Mouse (Mus musculus) inflammation-experienced regulatory T-cells, adult 6 months (primary cell): ENCODE measurements at regions not wholly inside any gene's neighbourhood (a gene's known extent, or its start where the extent isn't known, plus 50 kb on each side); places are given as distances from the start of the nearest gene placed in this dataset.

ENCODE experiments used
- ATAC-seq: one replicate; pipeline ENCODE4 v1.8.0; 2017

- no peak for ATAC-seq
Measured at GRCm38 (mm10) chrX:11724718-11725117, 397.1 kb downstream of the H2al1j start.

- no peak for ATAC-seq
Measured at GRCm38 (mm10) chrX:11726524-11727231, 399.1 kb downstream of the H2al1j start.

DNA sequence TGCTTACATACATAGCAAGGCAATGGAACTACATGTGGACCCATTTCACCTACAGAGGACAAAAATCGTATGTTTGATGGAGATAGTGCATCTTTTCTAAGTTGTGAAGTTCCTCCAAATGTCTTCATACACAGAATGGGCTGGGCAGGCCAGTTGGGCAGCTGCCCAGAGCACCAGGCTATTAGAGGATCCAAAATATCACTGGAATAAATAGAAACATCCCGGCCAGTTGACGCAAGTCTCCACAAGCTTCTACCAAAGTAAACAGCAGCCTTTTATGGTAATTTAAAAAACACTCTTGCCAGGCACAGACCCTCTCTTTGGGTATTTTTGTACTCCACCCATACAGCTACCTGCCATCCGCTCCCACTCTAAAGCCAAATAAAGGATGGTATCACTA lies 400.9 kb downstream of the H2al1j start:
- ATAC-seq, result no peak

DNA sequence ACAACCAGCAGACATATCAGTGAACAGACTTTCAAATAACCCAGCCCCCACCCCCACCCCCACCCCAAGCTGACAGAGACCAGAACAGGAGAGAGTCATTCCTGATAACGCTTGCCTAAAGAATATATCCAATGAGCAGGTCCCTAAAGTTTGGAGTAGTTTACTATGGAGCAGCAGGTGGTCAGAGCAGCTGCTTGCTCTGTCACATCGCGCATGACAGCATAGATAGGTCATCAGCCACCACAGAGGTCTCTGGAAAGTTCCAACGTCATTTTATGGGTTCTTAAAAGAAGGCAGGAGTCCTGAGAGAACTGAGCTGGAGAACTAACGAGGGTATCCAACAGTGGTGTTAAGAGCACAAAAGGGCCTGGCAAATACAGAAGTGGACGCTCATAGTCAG lies 402.4 kb downstream of the H2al1j start:
- no peak for ATAC-seq

DNA sequence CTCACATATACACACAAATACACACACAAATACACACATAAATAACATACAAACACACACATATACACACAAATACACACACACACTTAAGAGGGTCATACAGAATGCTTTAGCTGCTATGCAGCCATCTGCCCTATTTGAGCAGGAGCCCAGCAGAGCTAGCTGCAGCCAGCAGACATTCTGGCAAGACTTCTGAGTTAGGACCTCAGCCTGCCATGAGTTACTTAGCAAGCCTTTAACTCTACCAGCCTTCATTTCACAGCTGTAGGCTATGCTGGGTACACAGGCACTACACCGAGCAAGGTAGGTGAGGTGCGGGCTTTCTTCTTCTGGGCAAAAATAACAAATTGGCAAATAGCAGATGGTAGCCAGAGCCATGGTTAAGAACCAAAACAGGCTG lies 404.7 kb downstream of the H2al1j start:
- no peak for ATAC-seq

- no peak for ATAC-seq
Measured at GRCm38 (mm10) chrX:11734505-11735435, 407.1 kb downstream of the H2al1j start.

DNA sequence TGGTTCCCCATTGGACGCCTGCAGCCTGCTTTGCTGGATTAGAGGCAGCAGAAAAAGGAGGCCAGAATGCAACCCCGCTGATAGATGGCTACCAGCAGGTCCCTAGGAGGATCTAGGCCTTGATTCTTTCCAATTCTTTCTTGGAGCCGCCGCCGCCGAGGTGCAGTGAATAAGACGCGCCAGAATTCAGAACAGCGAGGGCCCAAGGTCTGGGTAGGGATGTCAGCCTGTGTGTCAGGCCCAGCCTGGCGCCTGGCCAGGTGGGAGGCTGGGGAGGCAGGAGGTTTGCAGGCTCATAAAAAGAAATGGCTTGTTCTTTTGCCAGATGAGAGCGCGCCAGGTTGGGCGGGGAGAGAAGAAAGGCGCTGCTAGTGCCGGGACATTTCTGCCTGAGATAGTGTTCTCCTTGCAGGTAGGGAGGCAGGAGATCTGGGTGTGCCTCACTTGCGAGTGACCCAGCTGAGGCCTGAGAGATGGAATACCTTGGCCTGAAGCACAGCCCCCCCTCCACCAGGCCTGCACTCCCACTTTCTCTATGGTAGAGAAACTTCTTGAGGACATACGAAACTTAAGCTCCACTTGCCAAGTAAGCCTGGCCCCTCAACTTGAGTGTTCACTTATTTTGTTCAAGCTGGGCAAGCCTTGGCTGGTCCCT lies 408.0 kb downstream of the H2al1j start:
- ATAC-seq, result no peak

DNA sequence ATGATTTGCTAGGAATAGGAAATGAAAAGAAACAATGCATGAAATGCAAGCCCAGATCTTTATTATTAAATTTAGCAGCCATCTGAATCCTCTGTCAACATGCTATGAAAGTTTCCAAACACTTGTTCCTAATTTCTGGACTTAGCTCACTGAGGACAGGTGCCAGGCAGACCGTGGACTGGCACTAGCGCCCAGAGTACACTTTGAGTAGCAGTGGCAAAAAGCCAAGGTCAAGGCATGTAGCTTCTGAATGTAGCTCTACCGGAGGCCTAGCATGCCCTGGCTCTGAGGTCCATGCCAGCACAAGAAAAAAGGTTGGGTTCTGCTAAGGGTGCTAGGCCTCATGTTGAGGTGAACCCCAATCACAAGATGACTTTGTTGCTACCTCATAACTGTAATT lies 408.9 kb downstream of the H2al1j start:
- ATAC-seq, result no peak

DNA sequence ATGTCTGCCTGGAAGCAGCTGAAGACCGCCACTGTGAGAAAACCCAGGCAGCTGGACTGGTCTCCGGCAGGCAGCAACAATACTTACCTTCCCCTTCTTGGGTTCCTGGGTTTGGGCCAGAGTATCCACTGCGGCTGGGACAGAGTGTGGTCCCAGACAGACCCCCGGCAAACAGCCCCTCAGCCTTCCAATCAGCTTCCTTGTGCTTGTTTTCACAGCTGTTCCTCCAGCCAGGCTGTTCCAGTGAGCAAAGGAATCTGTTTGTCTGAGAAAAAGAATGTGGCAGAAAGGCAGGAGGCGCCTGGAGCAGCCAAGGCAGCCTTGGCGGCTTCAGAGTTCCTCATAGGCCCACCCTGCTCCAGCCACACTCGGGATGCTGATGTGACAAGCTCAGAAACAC lies 411.9 kb downstream of the H2al1j start:
- ATAC-seq, result no peak

GRCm38 (mm10) chrX:11745911-11746310 lies 414.2 kb downstream of the Bcor start:
- no peak for ATAC-seq

GRCm38 (mm10) chrX:11747386-11748121 lies 412.6 kb downstream of the Bcor start:
- no peak for ATAC-seq

GRCm38 (mm10) chrX:11748278-11748677 lies 411.9 kb downstream of the Bcor start:
- no peak for ATAC-seq

DNA sequence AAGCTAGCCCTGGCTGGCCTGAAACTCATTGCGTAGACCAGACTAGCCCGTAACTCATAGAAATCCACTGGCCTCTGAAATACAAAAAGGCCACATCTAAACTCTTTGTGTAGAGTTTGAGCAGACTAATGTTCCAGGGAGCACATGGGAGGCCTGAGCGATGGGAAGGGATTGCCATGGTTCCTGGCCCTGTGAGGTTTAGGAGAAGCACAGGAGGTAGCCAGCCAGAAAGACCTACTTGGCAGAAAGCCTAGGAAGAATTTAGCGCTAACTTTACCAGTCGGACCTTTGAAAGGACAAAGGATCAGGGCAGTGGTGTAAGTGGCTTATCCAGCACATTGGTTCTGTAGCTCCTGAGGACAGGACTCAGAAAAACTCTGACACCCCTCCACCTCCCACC lies 407.6 kb downstream of the Bcor start:
- ATAC-seq, result no peak

GRCm38 (mm10) chrX:11752973-11753590 lies 407.1 kb downstream of the Bcor start:
- ATAC-seq, result peak; percentile 80

DNA sequence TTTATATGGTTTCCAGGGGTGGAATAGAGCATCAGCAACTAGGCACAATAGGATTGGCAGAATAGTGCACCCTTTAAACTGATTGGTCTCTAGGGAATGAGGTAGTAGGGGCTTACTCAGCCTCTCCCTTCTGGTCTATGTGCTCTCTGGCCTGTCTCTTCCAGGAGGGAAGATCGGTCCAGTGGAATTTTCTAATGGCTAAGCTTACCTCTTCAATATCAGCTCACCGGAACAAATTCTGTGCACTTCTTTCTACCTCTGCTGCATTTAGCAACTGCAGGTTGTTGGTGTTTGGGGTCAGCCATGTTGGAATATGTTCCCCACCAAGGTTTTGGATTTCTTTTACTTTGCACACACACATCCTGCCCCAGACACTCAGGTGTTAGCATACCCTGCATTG lies 405.1 kb downstream of the Bcor start:
- ATAC-seq, result no peak

DNA sequence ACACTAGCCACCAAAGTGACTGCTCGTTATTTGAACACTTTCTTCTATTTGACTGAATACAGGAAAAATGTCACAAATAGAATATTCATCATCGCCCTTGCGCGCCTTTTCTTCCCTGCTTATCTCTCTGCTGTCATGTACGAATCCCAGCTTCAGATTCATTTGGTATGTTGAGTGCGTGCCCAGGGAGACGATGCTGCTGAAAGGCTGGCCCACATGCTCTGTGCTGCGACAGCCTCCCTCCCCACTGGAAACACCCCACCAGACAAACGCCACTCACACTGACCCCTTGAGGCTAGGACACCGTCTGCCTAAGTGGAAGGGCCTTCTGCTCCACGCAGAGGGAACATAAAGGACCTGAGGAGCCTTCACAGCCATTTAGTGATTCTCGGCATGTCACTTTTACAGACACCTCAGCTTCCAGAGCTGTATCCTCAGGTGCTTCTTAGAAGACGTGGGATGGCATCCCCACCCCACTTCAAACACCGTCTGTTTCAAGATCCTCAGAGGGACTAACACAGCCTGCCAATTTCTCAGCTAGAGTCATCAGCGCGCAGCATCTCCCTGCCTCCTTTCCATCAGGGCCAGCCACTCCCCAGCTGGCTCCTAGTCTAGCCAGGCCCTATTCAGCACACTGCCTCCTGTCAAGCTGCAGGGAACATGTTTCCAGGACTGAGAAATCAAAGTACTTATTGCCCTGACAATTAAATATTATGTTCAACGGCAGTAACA lies 396.6 kb downstream of the Bcor start:
- no peak for ATAC-seq

- ATAC-seq, result no peak
Measured at GRCm38 (mm10) chrX:11776236-11776899, 383.8 kb downstream of the Bcor start.

- ATAC-seq, result no peak
Measured at GRCm38 (mm10) chrX:11795010-11795409, 365.1 kb downstream of the Bcor start.

DNA sequence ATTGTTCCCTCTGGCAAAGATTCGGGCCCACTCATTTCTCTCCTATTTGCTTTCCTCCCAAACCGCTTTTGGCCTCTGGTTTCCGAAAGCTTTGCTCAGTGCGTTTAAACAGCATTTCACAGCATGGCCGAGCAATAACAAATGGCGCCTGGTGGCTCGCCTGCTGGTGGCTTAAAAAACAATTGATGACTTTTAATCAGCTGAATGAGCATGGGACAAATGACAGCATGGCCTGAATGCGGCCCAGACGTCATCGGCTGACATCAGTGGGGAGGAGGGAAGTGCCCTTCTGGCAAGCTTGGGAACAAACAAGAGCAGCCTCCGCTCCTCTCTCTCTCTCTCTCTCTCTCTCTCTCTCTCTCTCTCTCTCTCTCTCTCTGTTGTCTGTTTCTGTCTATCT lies 362.3 kb downstream of the Bcor start:
- no peak for ATAC-seq

- no peak for ATAC-seq
Measured at GRCm38 (mm10) chrX:11798326-11798725, 361.8 kb downstream of the Bcor start.

GRCm38 (mm10) chrX:11800400-11800941 lies 359.7 kb downstream of the Bcor start:
- no peak for ATAC-seq
